Mouse (Mus musculus): ENCODE data around the gene Mthfsl.
"Not testable (repeated sequence)": the region's sequence is repeated elsewhere in the genome, so short reads cannot be mapped to it uniquely, and the experiment has no call there.

The Mthfsl gene

DNA sequence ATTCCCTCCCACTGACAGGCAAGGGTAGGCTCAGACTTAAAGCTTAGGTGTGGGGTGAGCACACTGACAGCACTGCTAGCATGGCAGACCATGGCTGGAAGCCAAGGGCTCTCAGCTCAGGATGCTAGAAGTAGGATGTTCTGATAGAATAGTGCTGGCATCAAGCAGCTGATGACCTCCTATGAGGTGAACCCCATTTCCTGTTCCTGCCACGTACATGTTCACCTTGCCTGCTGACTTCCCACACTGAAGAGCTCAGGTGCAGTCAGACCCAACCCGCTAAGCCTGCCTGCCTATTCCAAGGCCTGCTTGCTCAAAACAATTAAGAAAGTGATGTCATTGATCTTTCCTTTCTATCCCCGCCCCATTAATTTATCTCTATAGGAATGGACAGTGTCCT, 30.6 kb downstream of the Mthfsl start:
- DNase-seq, result not testable (repeated sequence)

DNA sequence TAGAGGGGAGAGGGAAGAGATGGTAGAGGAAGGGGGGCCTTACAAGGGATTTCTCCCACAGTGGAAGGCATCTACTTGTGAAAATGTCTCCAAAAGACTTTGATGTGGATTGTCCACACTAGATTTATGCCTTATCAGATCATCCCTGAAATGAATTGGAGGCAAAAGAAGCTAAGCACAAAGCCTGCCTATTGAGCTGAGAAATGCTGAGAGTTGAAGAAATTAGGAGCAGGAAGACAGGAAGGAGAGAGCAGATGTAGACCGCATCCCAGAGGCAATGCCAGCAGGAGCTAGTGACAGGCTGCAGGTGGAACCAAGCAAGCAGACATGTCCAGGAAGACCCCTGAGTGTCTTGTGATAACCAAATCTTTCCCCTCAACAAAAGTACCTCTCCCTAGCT, 33.4 kb downstream of the Mthfsl start:
- DNase-seq, result not testable (repeated sequence)

DNA sequence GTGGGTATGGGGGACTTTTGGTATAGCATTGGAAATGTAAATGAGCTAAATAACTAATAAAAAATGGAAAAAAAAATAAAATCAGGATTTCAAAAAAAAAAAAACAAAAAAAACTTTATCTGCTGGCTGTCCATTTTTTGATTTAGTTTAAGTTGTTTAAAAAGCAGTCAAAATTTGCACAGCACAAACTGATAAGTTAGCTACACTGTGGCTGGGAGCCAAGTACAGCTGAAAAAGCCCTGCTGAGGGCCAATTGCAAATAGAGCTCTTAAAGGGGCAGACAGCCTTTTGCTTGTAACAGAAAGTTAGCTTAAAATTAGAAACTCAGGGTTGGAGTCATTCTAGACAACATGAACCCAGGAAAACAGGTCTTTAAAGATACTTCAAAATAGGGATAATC, 61.8 kb downstream of the Mthfsl start:
- not testable (repeated sequence) for DNase-seq

DNA sequence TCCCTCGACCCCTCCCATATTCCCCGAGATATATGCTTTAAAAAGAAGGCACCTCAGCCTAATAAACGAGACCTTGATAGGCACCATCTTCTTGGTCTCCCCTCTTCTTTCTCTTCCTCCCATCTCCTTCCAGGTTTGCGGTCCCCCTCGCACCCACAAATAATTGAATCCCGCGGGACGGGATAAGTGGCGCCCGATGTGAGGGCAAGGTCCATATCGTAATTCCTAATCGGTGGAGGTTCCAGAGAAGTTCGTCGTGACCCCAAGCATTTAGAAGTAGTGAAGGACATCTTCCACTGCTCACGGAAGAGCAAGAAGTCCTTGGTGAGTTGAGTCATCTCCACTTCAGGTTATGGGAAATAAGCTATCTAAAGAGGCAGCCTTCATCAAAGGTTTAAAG, 69.4 kb downstream of the Mthfsl start:
- DNase-seq, result not testable (repeated sequence)
